Mouse (Mus musculus) gastrocnemius, adult 2 months (tissue): ENCODE measurements at regions not wholly inside any gene's neighbourhood (a gene's known extent, or its start where the extent isn't known, plus 50 kb on each side); places are given as distances from the start of the nearest gene placed in this dataset.
A peak's percentile ranks its signal among the peaks of the same experiment; 100 is the strongest.

Experiments
- DNase-seq: peaks from one replicate; pipeline ENCODE4 v3.0.0; 2022
- H3K27ac ChIP-seq: fragments of 200-600 bp; 2 replicates; pipeline ENCODE4 v1.8.1; 2022; ENCODE audit warnings: mild to moderate bottlenecking
- H3K4me3 ChIP-seq: fragments of 200-600 bp; 2 replicates; pipeline ENCODE4 v1.8.1; 2022; ENCODE audit warnings: mild to moderate bottlenecking, moderate library complexity
- CTCF ChIP-seq: fragments of 200-600 bp; IDR thresholded peaks from 2 replicates; pipeline ENCODE4 v1.8.1; 2022; ENCODE audit warnings: antibody characterized with exemption, mild to moderate bottlenecking, moderate library complexity
- intact Hi-C: fragments of 180-260 bp; cut with DNase I; formaldehyde crosslinking; loops from one replicate; pipeline ENCODE4 v1.15.1; 2025

- no peak overlapping the region for H3K4me3 ChIP-seq
- no peak overlapping the region for H3K27ac ChIP-seq
- DNase-seq: no peak
- TF ChIP-seq CTCF: no peak
- intact Hi-C loops: no loop called here
Observed at GRCm38 (mm10) chr4:34177421-34177820, 127.4 kb upstream of the Spaca1 start.

GRCm38 (mm10) chr4:34186522-34186921 is 136.5 kb upstream of the Spaca1 start:
- Histone ChIP-seq H3K27ac (no peak overlapping the region), H3K4me3 (no peak overlapping the region)
- intact Hi-C loops: no loop called here
- no peak for DNase-seq
- no peak for TF ChIP-seq CTCF

GRCm38 (mm10) chr4:34203193-34203848 is 153.3 kb upstream of the Spaca1 start:
- Histone ChIP-seq H3K4me3 (no peak overlapping the region), H3K27ac (no peak overlapping the region)
- intact Hi-C loops: no loop called here
- TF ChIP-seq CTCF: no peak
- no peak for DNase-seq

- TF ChIP-seq CTCF: no peak
- intact Hi-C loops: no loop called here
- H3K4me3 ChIP-seq: no peak overlapping the region
- no peak overlapping the region for H3K27ac ChIP-seq
- no peak for DNase-seq
Observed at GRCm38 (mm10) chr4:34209179-34209896, 159.3 kb upstream of the Spaca1 start.

GRCm38 (mm10) chr4:34213731-34214130 is 163.7 kb upstream of the Spaca1 start:
- no peak overlapping the region for H3K4me3 ChIP-seq
- intact Hi-C loops: no loop called here
- TF ChIP-seq CTCF: no peak
- H3K27ac ChIP-seq: no peak overlapping the region
- DNase-seq: no peak

GRCm38 (mm10) chr4:34214346-34214745 is 164.4 kb upstream of the Spaca1 start:
- intact Hi-C loops: no loop called here
- H3K4me3 ChIP-seq: peak overlapping the region; percentile 23
- no peak for DNase-seq
- 0 out of 2 replicates have a peak overlapping the region, but pooled peaks have one; percentile 6 for H3K27ac ChIP-seq
- TF ChIP-seq CTCF: no peak

- no peak for DNase-seq
- intact Hi-C loops: no loop called here
- no peak overlapping the region for H3K27ac ChIP-seq
- TF ChIP-seq CTCF: no peak
- no peak overlapping the region for H3K4me3 ChIP-seq
Observed at GRCm38 (mm10) chr4:34221915-34222314, 171.9 kb upstream of the Spaca1 start.

GRCm38 (mm10) chr4:34226089-34226840 is 176.3 kb upstream of the Spaca1 start:
- DNase-seq: peak; percentile 54
- H3K4me3 ChIP-seq: no peak overlapping the region
- no peak for TF ChIP-seq CTCF
- no peak overlapping the region for H3K27ac ChIP-seq
- intact Hi-C loops: no loop called here

- no peak for TF ChIP-seq CTCF
- no peak overlapping the region for H3K4me3 ChIP-seq
- intact Hi-C loops: no loop called here
- H3K27ac ChIP-seq: no peak overlapping the region
- no peak for DNase-seq
Observed at GRCm38 (mm10) chr4:34226886-34227285, 176.9 kb upstream of the Spaca1 start.

- TF ChIP-seq CTCF: no peak
- intact Hi-C loops: no loop called here
- no peak for DNase-seq
- Histone ChIP-seq H3K4me3 (no peak overlapping the region), H3K27ac (no peak overlapping the region)
Observed at GRCm38 (mm10) chr4:34227611-34228010, 177.6 kb upstream of the Spaca1 start.

GRCm38 (mm10) chr4:34231270-34231669 is 181.3 kb upstream of the Spaca1 start:
- peak; percentile 85 for TF ChIP-seq CTCF

GRCm38 (mm10) chr4:34234204-34234603 is 184.2 kb upstream of the Spaca1 start:
- Histone ChIP-seq H3K4me3 (no peak overlapping the region), H3K27ac (no peak overlapping the region)
- no peak for TF ChIP-seq CTCF
- no peak for DNase-seq
- intact Hi-C loops: loop anchor here (5.0 to 10.0 kb wide), 3 partner anchors 529 to 837 kb away; no protein-coding TSS in a partner anchor

More at GRCm38 (mm10) chr4:34231270-34231669, 181.3 kb upstream of the Spaca1 start:
- Histone ChIP-seq H3K27ac (no peak overlapping the region), H3K4me3 (no peak overlapping the region)
- peak; percentile 53 for DNase-seq
- intact Hi-C loops: loop anchor here (5.0 to 10.0 kb wide), 3 partner anchors 526 to 834 kb away; no protein-coding TSS in a partner anchor

GRCm38 (mm10) chr4:34234645-34235044 is 184.7 kb upstream of the Spaca1 start:
- Histone ChIP-seq H3K27ac (no peak overlapping the region), H3K4me3 (no peak overlapping the region)
- intact Hi-C loops: loop anchor here (5.0 to 10.0 kb wide), 3 partner anchors 530 to 837 kb away; no protein-coding TSS in a partner anchor
- TF ChIP-seq CTCF: no peak
- DNase-seq: no peak
